Mouse (Mus musculus): Measurements from ENCODE around the gene Serpina11. TPM values are rescaled to one million over a fixed set of nuclear protein-coding genes. Genes with fewer than 3 reads are reported as not detected.

The Serpina11 gene
- polyA plus RNA-seq (2015; fragmentation: Nextera tagmentation; extraction: Ambion mirVana) = not detected in 2 replicates

GRCm38 (mm10) chr12:103989857-103990256 lies at the start of gene Serpina11:
Gene Serpina11 (minus strand): TSS chr12:103989957.
- Histone ChIP-seq H3K4me2 (no peak within 1 kb of the TSS), H3K9ac (no peak within 1 kb of the TSS), H3K4me1 (no peaks in the 10 kb centered on the region), H3K27ac (no peak within 1 kb of the TSS), H3K4me3 (no peak within 1 kb of the TSS), H3K27me3 (0 out of 2 replicates have a peak, but pooled peaks cover under 1% of the 10 kb centered on the region), H3K36me3 (no peaks in the 10 kb centered on the region), H3K9me3 (no peaks in the 10 kb centered on the region)
- 84% methylated on average over 6 of the region's 6 CpGs for WGBS
- ATAC-seq (ENCODE audit: insufficient number of reproducible peaks, low FRiP score, low TSS enrichment, low read depth) = no peak

DNA sequence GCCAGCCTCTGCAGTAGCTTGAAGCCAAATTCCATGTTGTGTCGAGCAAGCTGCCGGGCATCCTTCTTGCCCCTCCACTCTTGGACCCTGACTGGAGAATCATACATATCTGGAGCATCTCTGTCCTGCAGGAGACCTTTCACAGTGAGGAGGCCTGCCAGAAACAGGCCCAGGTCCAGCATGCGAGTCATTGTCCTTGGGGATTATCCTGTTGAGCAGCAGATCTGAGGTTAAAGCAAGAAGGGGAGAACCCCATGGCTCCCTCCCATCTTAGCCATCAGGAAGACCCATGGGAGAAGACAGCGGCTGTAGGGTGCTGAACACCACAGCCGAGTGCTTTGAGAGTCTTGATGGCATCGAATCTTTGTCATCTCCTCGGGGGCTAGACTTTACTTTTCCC lies 48.4 kb upstream of the Serpina11 start:
- H3K4me2 ChIP-seq = no peak overlapping the region
- no peaks in the 10 kb centered on the region for H3K27me3 ChIP-seq
- H3K4me3 ChIP-seq = no peak overlapping the region
- no peaks in the 10 kb centered on the region for H3K36me3 ChIP-seq
- H3K9me3 ChIP-seq = no peaks in the 10 kb centered on the region
- H3K4me1 ChIP-seq = no peaks in the 10 kb centered on the region
- 91% methylated on average over 7 of the region's 7 CpGs for WGBS
- H3K9ac ChIP-seq = no peak overlapping the region
- no peak overlapping the region for H3K27ac ChIP-seq
- no peak for ATAC-seq (ENCODE audit: insufficient number of reproducible peaks, low FRiP score, low TSS enrichment, low read depth)

DNA sequence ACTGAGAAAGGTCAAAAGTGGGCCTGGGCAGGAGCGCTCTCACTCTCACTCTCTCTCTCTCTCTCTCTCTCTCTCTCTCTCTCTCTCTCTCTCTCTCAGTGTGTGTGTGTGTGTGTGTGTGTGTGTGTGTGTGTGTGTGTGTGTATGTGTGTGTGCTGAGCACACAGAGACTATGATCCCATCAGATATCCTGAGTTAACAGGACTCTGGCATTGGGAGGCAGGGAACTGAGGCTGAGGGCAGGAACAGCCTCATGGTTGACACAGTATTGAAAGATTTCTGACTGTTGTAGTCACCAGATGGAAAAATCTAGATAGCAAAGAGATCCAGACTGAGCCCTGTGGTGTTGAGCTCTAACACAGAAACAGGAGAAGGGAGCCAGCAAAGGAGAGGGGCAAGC lies 44.0 kb upstream of the Serpina11 start:
- Histone ChIP-seq H3K4me2 (no peak overlapping the region), H3K27ac (no peak overlapping the region), H3K9ac (no peak overlapping the region), H3K4me3 (no peak overlapping the region), H3K36me3 (no peaks in the 10 kb centered on the region), H3K27me3 (no peaks in the 10 kb centered on the region), H3K9me3 (no peaks in the 10 kb centered on the region), H3K4me1 (no peaks in the 10 kb centered on the region)
- no peak for ATAC-seq (ENCODE audit: insufficient number of reproducible peaks, low FRiP score, low TSS enrichment, low read depth)
- 75% methylated on average over 1 of the region's 1 CpGs for WGBS

GRCm38 (mm10) chr12:104029986-104030385 lies 40.2 kb upstream of the Serpina11 start:
- no peaks in the 10 kb centered on the region for H3K36me3 ChIP-seq
- no peak overlapping the region for H3K9ac ChIP-seq
- H3K4me3 ChIP-seq = no peak overlapping the region
- no peaks in the 10 kb centered on the region for H3K27me3 ChIP-seq
- H3K9me3 ChIP-seq = no peaks in the 10 kb centered on the region
- no peak for ATAC-seq (ENCODE audit: insufficient number of reproducible peaks, low FRiP score, low TSS enrichment, low read depth)
- no peak overlapping the region for H3K4me2 ChIP-seq
- no peaks in the 10 kb centered on the region for H3K4me1 ChIP-seq
- WGBS = 48% methylated on average over 8 of the region's 8 CpGs
- no peak overlapping the region for H3K27ac ChIP-seq

- no peaks in the 10 kb centered on the region for H3K4me1 ChIP-seq
- H3K27ac ChIP-seq = no peak overlapping the region
- H3K36me3 ChIP-seq = no peaks in the 10 kb centered on the region
- H3K27me3 ChIP-seq = no peaks in the 10 kb centered on the region
- H3K4me2 ChIP-seq = no peak overlapping the region
- no peaks in the 10 kb centered on the region for H3K9me3 ChIP-seq
- H3K4me3 ChIP-seq = no peak overlapping the region
- no peak overlapping the region for H3K9ac ChIP-seq
- no peak for ATAC-seq (ENCODE audit: insufficient number of reproducible peaks, low FRiP score, low TSS enrichment, low read depth)
- WGBS = 80% methylated on average over 3 of the region's 3 CpGs
Measured at GRCm38 (mm10) chr12:104015280-104015679, 25.5 kb upstream of the Serpina11 start.

- Histone ChIP-seq H3K9ac (no peak within 1 kb of the TSS), H3K4me3 (no peak within 1 kb of the TSS), H3K36me3 (no peaks in the 10 kb centered on the region), H3K4me1 (no peaks in the 10 kb centered on the region), H3K4me2 (no peak within 1 kb of the TSS), H3K9me3 (no peaks in the 10 kb centered on the region), H3K27ac (no peak within 1 kb of the TSS), H3K27me3 (no peaks in the 10 kb centered on the region)
- ATAC-seq (ENCODE audit: insufficient number of reproducible peaks, low FRiP score, low TSS enrichment, low read depth) = no peak
- 72% methylated on average over 6 of the region's 6 CpGs for WGBS
Measured at GRCm38 (mm10) chr12:104013620-104014019, 23.9 kb upstream of the Serpina11 start, which contains the start of gene Serpina9. Gene Serpina9 (minus strand): TSS chr12:104013755.

GRCm38 (mm10) chr12:104004689-104005088 lies 14.9 kb upstream of the Serpina11 start:
- WGBS = 75% methylated on average over 5 of the region's 5 CpGs
- Histone ChIP-seq H3K27ac (no peak overlapping the region), H3K27me3 (no peaks in the 10 kb centered on the region)

GRCm38 (mm10) chr12:104003238-104003612 lies 13.5 kb upstream of the Serpina11 start:
- Histone ChIP-seq H3K4me3 (no peak overlapping the region), H3K36me3 (no peaks in the 10 kb centered on the region), H3K9me3 (no peaks in the 10 kb centered on the region), H3K9ac (no peak overlapping the region), H3K27ac (no peak overlapping the region), H3K27me3 (no peaks in the 10 kb centered on the region), H3K4me2 (no peak overlapping the region), H3K4me1 (peaks cover 3% of the 10 kb centered on the region; the same call in 1 of the 2 replicates)
- WGBS = 52% methylated on average over 4 of the region's 4 CpGs
- no peak for ATAC-seq (ENCODE audit: insufficient number of reproducible peaks, low FRiP score, low TSS enrichment, low read depth)

More at GRCm38 (mm10) chr12:104004689-104005088, 14.9 kb upstream of the Serpina11 start:
- Histone ChIP-seq H3K4me2 (no peak overlapping the region), H3K36me3 (no peaks in the 10 kb centered on the region), H3K4me3 (no peak overlapping the region), H3K9me3 (no peaks in the 10 kb centered on the region), H3K9ac (no peak overlapping the region), H3K4me1 (peaks cover 3% of the 10 kb centered on the region; the same call in 1 of the 2 replicates)
- no peak for ATAC-seq (ENCODE audit: insufficient number of reproducible peaks, low FRiP score, low TSS enrichment, low read depth)

- WGBS = 58% methylated on average over 10 of the region's 10 CpGs
- Histone ChIP-seq H3K36me3 (no peaks in the 10 kb centered on the region), H3K9ac (no peak overlapping the region), H3K4me3 (no peak overlapping the region), H3K9me3 (no peaks in the 10 kb centered on the region), H3K27ac (no peak overlapping the region), H3K27me3 (no peaks in the 10 kb centered on the region), H3K4me2 (no peak overlapping the region), H3K4me1 (peaks cover 3% of the 10 kb centered on the region; the same call in 1 of the 2 replicates)
- ATAC-seq (ENCODE audit: insufficient number of reproducible peaks, low FRiP score, low TSS enrichment, low read depth) = no peak
Measured at GRCm38 (mm10) chr12:104002569-104003237, 12.9 kb upstream of the Serpina11 start.

GRCm38 (mm10) chr12:104000594-104000993 lies 10.8 kb upstream of the Serpina11 start:
- Histone ChIP-seq H3K9ac (no peak overlapping the region), H3K4me2 (no peak overlapping the region), H3K4me3 (no peak overlapping the region), H3K36me3 (no peaks in the 10 kb centered on the region), H3K27me3 (no peaks in the 10 kb centered on the region), H3K9me3 (no peaks in the 10 kb centered on the region), H3K4me1 (peaks cover 3% of the 10 kb centered on the region; the same call in 1 of the 2 replicates), H3K27ac (no peak overlapping the region)
- no peak for ATAC-seq (ENCODE audit: insufficient number of reproducible peaks, low FRiP score, low TSS enrichment, low read depth)
- 85% methylated on average over 3 of the region's 3 CpGs for WGBS

- peaks cover 3% of the 10 kb centered on the region; the same call in 1 of the 2 replicates for H3K4me1 ChIP-seq
- H3K4me2 ChIP-seq = no peak overlapping the region
- no peak overlapping the region for H3K4me3 ChIP-seq
- ATAC-seq (ENCODE audit: insufficient number of reproducible peaks, low FRiP score, low TSS enrichment, low read depth) = no peak
- 0 out of 2 replicates have a peak, but pooled peaks cover 2% of the 10 kb centered on the region for H3K27me3 ChIP-seq
- WGBS = 82% methylated on average over 8 of the region's 8 CpGs
- H3K36me3 ChIP-seq = no peaks in the 10 kb centered on the region
- H3K9me3 ChIP-seq = no peaks in the 10 kb centered on the region
- no peak overlapping the region for H3K27ac ChIP-seq
- H3K9ac ChIP-seq = no peak overlapping the region
Measured at GRCm38 (mm10) chr12:103999611-104000010, 9.9 kb upstream of the Serpina11 start.

DNA sequence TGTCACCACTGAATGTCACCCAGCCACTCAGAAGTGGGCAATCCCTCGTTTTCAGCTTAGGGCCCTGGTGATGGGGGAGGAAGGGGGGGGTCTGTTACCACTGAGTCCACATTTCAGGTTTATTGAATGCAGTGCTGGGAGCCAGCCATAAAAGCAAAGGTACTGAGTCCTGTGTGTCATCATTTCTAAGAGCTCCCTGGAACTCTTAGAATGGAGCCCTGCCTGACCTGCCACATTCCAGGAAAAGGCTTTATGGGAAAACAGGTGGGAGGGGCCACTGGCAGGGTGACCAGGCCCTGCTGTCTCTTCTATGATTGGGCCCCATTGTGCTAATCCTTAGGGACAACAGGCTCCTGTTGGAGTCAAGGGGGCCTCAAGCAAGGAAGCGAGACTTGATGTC lies 6.8 kb upstream of the Serpina11 start:
- WGBS = 56% methylated on average over 2 of the region's 2 CpGs
- Histone ChIP-seq H3K4me3 (no peak overlapping the region), H3K27me3 (0 out of 2 replicates have a peak, but pooled peaks cover 2% of the 10 kb centered on the region), H3K9me3 (no peaks in the 10 kb centered on the region), H3K9ac (no peak overlapping the region), H3K4me2 (no peak overlapping the region), H3K27ac (no peak overlapping the region), H3K36me3 (no peaks in the 10 kb centered on the region), H3K4me1 (no peaks in the 10 kb centered on the region)
- ATAC-seq (ENCODE audit: insufficient number of reproducible peaks, low FRiP score, low TSS enrichment, low read depth) = no peak
